8 mouse cellular contexts compared by ENCODE assay signal in genomic region chr4:104366491-104366890, GRCm38 (mm10).
DNase-seq lines count a peak whose midpoint lies in the region; ATAC-seq and TF ChIP-seq lines count a peak whose summit lies in the region.

No protein-coding gene starts in this region.

- H3K27ac ChIP-seq in kidney, adult 2 months (ENCODE audit: insufficient read depth, low read depth, low read length), result no peak overlapping the region
- H3K27ac ChIP-seq in hindbrain, embryonic 14.5 days, result peak overlapping the region; percentile 92
- peak overlapping the region; percentile 95 for H3K27ac ChIP-seq in midbrain, embryonic 13.5 days

- TF ChIP-seq CTCF in kidney, adult 2 months (conservative IDR thresholded peaks at IDR 0.05; ENCODE audit: insufficient read depth, insufficient read length, low read depth, low read length), result no peak

- H3K27me3 ChIP-seq in kidney, adult 2 months (replicated peaks; ENCODE audit: control insufficient read depth, insufficient read depth, low read length), result no peaks in the 10 kb centered on the region
- H3K27me3 ChIP-seq in hindbrain, embryonic 14.5 days (ENCODE audit: control insufficient read depth, insufficient read depth, low read length), result 0 out of 2 replicates have a peak, but pooled peaks cover 4% of the 10 kb centered on the region
- H3K27me3 ChIP-seq in midbrain, embryonic 13.5 days, result peaks cover 11% of the 10 kb centered on the region; the same call in 1 of the 2 replicates

- DNase-seq in kidney, adult 2 months, result no peak
- DNase-seq in kidney, postnatal 14 days, result no peak
- DNase-seq in embryo, embryonic 11 days, result peak; percentile 18
- no peak for DNase-seq in hindbrain, embryonic 14.5 days (ENCODE audit: low spot score)
- no peak for DNase-seq in MN1 (ENCODE audit: low spot score)
- DNase-seq in gastrocnemius, adult 18-20 months (ENCODE audit: low spot score), result no peak
- DNase-seq in heart, adult 11 months, result no peak

- H3K4me3 ChIP-seq in kidney, adult 2 months (ENCODE audit: insufficient read depth, low read depth, low read length), result peak overlapping the region; percentile 54; the same call in 1 of the 2 replicates
- H3K4me3 ChIP-seq in hindbrain, embryonic 14.5 days (replicated peaks; ENCODE audit: low read length), result peak overlapping the region; percentile 72
- H3K4me3 ChIP-seq in midbrain, embryonic 13.5 days (replicated peaks), result peak overlapping the region; percentile 79

- peak overlapping the region; percentile 82 for H3K9ac ChIP-seq in hindbrain, embryonic 14.5 days
- peak overlapping the region; percentile 91 for H3K9ac ChIP-seq in midbrain, embryonic 13.5 days (replicated peaks)

- H3K4me1 ChIP-seq in kidney, adult 2 months (ENCODE audit: control insufficient read depth, insufficient read depth, low read length), result no peaks in the 10 kb centered on the region
- H3K4me1 ChIP-seq in hindbrain, embryonic 14.5 days (replicated peaks; ENCODE audit: control insufficient read depth, insufficient read depth, low read length), result peaks cover 7% of the 10 kb centered on the region; the same call in 1 of the 2 replicates
- peaks cover 24% of the 10 kb centered on the region for H3K4me1 ChIP-seq in midbrain, embryonic 13.5 days (replicated peaks)

- no peak for ATAC-seq in hindbrain, embryonic 14.5 days (ENCODE audit: low FRiP score)
- no peak for ATAC-seq in midbrain, embryonic 13.5 days

- no peak for TF ChIP-seq POLR2A in kidney, adult 2 months (IDR thresholded peaks at IDR 0.05; ENCODE audit: low read depth, low read length)

- H3K36me3 ChIP-seq in kidney, adult 2 months (ENCODE audit: control insufficient read depth, insufficient read depth, low read length), result no peaks in the 10 kb centered on the region
- H3K36me3 ChIP-seq in hindbrain, embryonic 14.5 days (replicated peaks; ENCODE audit: control insufficient read depth, insufficient read depth), result no peaks in the 10 kb centered on the region
- no peaks in the 10 kb centered on the region for H3K36me3 ChIP-seq in midbrain, embryonic 13.5 days

- 36% methylated on average over 8 of the region's 8 CpGs for WGBS in kidney, adult 2 months
- WGBS in hindbrain, embryonic 14.5 days, result 5% methylated on average over 8 of the region's 8 CpGs
- 8% methylated on average over 8 of the region's 8 CpGs for WGBS in midbrain, embryonic 13.5 days

- peak overlapping the region; percentile 92 for H3K4me2 ChIP-seq in hindbrain, embryonic 14.5 days (replicated peaks)
- peak overlapping the region; percentile 81 for H3K4me2 ChIP-seq in midbrain, embryonic 13.5 days (replicated peaks)

- no peaks in the 10 kb centered on the region for H3K9me3 ChIP-seq in hindbrain, embryonic 14.5 days (ENCODE audit: control insufficient read depth, low read length)
- no peaks in the 10 kb centered on the region for H3K9me3 ChIP-seq in midbrain, embryonic 13.5 days
